Mouse (Mus musculus) liver (tissue): ENCODE measurements at regions not wholly inside any gene's neighbourhood (a gene's known extent, or its start where the extent isn't known, plus 50 kb on each side); places are given as distances from the start of the nearest gene placed in this dataset.
"Not testable (repeated sequence)": the region's sequence is repeated elsewhere in the genome, so short reads cannot be mapped to it uniquely, and the experiment has no call there.

ENCODE experiments used
- DNase-seq: peaks from one replicate; pipeline ENCODE4 v3.0.0-alpha.2; 2020; ENCODE audit warnings: mixed read lengths

- peak; percentile 59 for DNase-seq
Observed at GRCm38 (mm10) chr5:96898120-96898672, 99.3 kb upstream of the Bmp2k start.

- no peak for DNase-seq
Observed at GRCm38 (mm10) chr5:96898695-96899094, 98.8 kb upstream of the Bmp2k start.

- peak; percentile 58 for DNase-seq
Observed at GRCm38 (mm10) chr5:96905572-96906271, 91.8 kb upstream of the Bmp2k start.

GRCm38 (mm10) chr5:96908371-96908770 lies 89.1 kb upstream of the Bmp2k start:
- not testable (repeated sequence) for DNase-seq

- DNase-seq, result no peak
Observed at GRCm38 (mm10) chr5:96909218-96909617, 88.3 kb upstream of the Bmp2k start.

GRCm38 (mm10) chr5:96911550-96912253 lies 85.8 kb upstream of the Bmp2k start:
- peak; percentile 73 for DNase-seq

- DNase-seq, result no peak
Observed at GRCm38 (mm10) chr5:96912254-96912635, 85.2 kb upstream of the Bmp2k start.

- DNase-seq, result peak; percentile 32
Observed at GRCm38 (mm10) chr5:96912781-96913180, 84.7 kb upstream of the Bmp2k start.

GRCm38 (mm10) chr5:96913711-96914110 lies 83.8 kb upstream of the Bmp2k start:
- DNase-seq, result no peak

- no peak for DNase-seq
Observed at GRCm38 (mm10) chr5:96914696-96915404, 82.6 kb upstream of the Bmp2k start.

GRCm38 (mm10) chr5:96916897-96917296 lies 80.6 kb upstream of the Bmp2k start:
- no peak for DNase-seq

GRCm38 (mm10) chr5:96917596-96918258 lies 79.8 kb upstream of the Bmp2k start:
- no peak for DNase-seq

- DNase-seq, result peak; percentile 76
Observed at GRCm38 (mm10) chr5:96919149-96919548, 78.3 kb upstream of the Bmp2k start.

- DNase-seq, result peak; percentile 87
Observed at GRCm38 (mm10) chr5:96921037-96921436, 76.5 kb upstream of the Bmp2k start.

GRCm38 (mm10) chr5:96921511-96921910 lies 76.0 kb upstream of the Bmp2k start:
- no peak for DNase-seq

GRCm38 (mm10) chr5:96921973-96922715 lies 75.3 kb upstream of the Bmp2k start:
- DNase-seq, result peak; percentile 45

GRCm38 (mm10) chr5:96922716-96923076 lies 74.8 kb upstream of the Bmp2k start:
- no peak for DNase-seq

- no peak for DNase-seq
Observed at GRCm38 (mm10) chr5:96923526-96923925, 74.0 kb upstream of the Bmp2k start.

- no peak for DNase-seq
Observed at GRCm38 (mm10) chr5:96924736-96925429, 72.6 kb upstream of the Bmp2k start.

GRCm38 (mm10) chr5:96925943-96926342 lies 71.5 kb upstream of the Bmp2k start:
- DNase-seq, result no peak

- DNase-seq, result no peak
Observed at GRCm38 (mm10) chr5:96931091-96931490, 66.4 kb upstream of the Bmp2k start.
